Mouse (Mus musculus) heart, adult 2 months (tissue): ENCODE results near the gene Msantd2.

Experiments used
- CTCF ChIP-seq: fragments of 200-600 bp; IDR thresholded peaks from 2 replicates; pipeline ENCODE4 v1.8.1; 2022; ENCODE audit warnings: antibody characterized with exemption, mild to moderate bottlenecking, moderate library complexity
- POLR2A ChIP-seq: fragments of 200-500 bp; IDR thresholded peaks from 2 replicates; pipeline ENCODE4 v1.6.1; 2011; ENCODE audit warnings: mild to moderate bottlenecking, low read depth, low read length, control low read depth; ENCODE audit not compliant: insufficient read depth

GRCm38 (mm10) chr9:37572204-37572876 is 83.2 kb downstream of the Msantd2 start:
- no peak for TF ChIP-seq CTCF
- no peak for TF ChIP-seq POLR2A
